Mouse (Mus musculus): ENCODE data around the gene Msl2.

The Msl2 gene

DNA sequence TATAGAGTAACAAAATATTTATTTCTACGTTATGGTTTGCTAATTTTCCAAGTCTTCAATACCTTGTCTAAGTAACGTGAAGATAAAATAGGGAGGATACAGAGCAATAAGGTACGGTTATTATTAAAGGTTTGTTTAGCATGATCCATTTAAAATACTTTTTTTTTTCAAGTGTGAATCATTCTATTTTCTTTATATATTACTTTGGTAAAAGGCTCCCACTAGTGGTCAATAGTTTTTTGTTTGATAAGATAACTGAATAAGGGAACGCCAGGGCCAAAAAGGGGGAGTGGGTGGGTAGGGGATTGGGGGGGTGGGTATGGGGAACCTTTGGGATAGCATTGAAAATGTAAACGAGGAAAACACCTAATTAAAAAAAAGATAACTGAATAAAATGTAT is 79.0 kb downstream of the Msl2 start:
- no peak for DNase-seq (ENCODE audit: extremely low spot score, low read depth, low spot score)

Data from hindlimb bud, embryonic 11.5 days (tissue).